Mouse (Mus musculus) liver, embryonic 14.5 days (tissue): ENCODE data around the gene Fkbp2.

Source experiments
- CTCF ChIP-seq: IDR thresholded peaks from 2 replicates; pipeline ENCODE4 v1.5.1; 2016; ENCODE audit warnings: antibody characterized with exemption, low read depth, control low read depth
- EP300 ChIP-seq: IDR thresholded peaks from 2 replicates; pipeline ENCODE4 v1.6.1; 2016; ENCODE audit warnings: antibody characterized with exemption, low read depth

DNA sequence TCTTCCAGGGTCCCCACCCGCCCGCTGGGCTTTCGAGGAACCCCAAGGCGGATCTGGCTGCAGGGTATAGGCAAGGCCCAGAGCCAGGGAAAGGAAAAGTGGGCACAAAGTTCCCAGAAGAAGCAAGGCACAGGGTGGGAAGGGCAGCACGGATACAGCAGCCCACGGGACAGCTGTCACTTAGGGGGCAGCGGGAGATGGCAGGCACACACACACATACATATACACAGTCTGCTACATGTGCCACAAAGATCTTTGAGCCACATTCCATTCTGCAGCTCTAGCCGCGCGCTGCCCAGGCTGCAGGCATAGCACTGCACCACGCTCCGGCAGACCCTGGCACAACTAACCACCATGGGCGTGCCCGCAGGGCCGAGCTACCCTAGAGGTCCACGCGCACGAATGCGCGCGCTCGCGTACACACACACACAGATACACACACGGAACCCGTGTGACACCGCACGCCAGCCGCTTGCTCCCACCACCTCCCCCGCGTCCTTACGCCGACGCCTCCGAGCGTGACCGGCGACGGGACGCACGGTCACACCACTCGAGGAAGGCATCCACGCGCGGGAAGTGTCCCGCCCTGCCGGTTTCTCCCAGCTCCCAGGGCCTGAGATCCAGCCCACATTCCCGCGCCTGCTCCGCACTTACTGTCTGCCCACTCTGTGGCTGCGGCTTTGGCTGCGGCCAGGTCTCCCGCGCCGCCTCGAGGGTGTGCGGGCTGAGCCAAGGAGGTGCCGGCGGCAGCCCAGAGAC lies 46.7 kb downstream of the Fkbp2 start:
- TF ChIP-seq CTCF (no peak), EP300 (no peak)
